Mouse (Mus musculus) olfactory bulb, adult 2 months (tissue): Measurements from ENCODE around the gene Ank3.

ENCODE experiments used
- CTCF ChIP-seq: fragments of 200-500 bp; IDR thresholded peaks from 2 replicates; pipeline ENCODE4 v1.5.1; 2012; ENCODE audit warnings: low read depth, mild to moderate bottlenecking, low read length, moderate library complexity; ENCODE audit not compliant: insufficient read depth
- POLR2A ChIP-seq: fragments of 200-500 bp; IDR thresholded peaks from 2 replicates; pipeline ENCODE4 v1.6.1; 2012; ENCODE audit warnings: mild to moderate bottlenecking, low read depth, low read length, moderate library complexity; ENCODE audit not compliant: insufficient read depth

DNA sequence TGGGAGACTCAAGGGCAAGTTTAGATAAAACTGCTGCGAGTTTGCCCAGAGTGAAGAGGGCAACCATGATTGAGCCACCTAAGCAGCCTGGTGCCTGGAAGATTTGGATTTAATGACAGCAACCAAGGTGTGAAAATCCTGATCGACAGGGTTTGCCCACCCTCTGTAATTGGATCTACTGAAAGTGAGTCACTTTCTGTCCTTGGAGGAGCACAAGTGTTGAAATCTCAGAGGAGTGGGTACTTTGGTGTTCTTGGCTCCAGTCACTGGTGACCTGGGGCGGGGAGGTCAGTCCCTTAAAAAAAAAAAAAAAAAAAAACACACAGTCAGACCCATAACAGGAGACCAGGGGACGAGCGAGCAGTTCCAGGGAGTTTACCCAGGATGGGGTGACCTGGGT lies 624.0 kb downstream of the Ank3 start:
- no peak for TF ChIP-seq POLR2A
- TF ChIP-seq CTCF: no peak
